Mouse (Mus musculus) left cerebral cortex, postnatal 36 days (tissue): ENCODE data around the gene Tpm1. TPM values are rescaled to one million over a fixed set of nuclear protein-coding genes. Genes with fewer than 3 reads are reported as not detected.
A peak's percentile ranks its signal among the peaks of the same experiment; 100 is the strongest.

Experiments
- DNase-seq, 2 experiments: peaks; one replicate each; pipeline ENCODE4 v3.0.0; 2021 to 2022; ENCODE audit warnings: low spot score in 2 of 2, mixed read lengths in 1 of 2
- intact Hi-C: fragments of 180-260 bp; cut with DNase I; formaldehyde crosslinking; loops from one replicate; pipeline ENCODE4 v1.15.1; 2025
- total RNA-seq, 2 experiments: library from RNA; stranded (reverse); gene quantifications; 2 replicates each; pipeline ENCODE4 v1.2.3; 2021

Gene Tpm1
- total RNA-seq, 2 experiments from 2014 or later: 230 to 232 TPM

DNA sequence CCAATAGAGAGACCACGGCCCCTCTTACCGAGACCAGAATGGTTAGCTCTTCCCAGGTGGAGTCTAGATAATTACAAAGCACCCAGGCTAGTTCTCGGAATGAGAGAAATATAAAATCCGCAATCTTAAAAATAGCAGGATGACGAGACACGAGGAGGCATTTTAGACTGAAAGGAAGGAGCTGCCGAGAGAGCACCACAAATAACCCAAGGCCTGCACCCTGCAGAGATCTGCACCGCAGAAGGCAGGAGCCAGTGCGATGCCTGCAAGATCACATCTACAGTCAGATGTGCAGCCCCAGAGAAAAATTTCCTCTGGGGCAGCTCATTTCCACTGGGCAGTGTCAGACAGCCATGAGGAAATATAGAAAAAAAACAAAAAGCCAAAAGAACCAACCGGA lies 16.2 kb downstream of the Tpm1 start:
- DNase-seq: no peak
- intact Hi-C loops: no loop called here

DNA sequence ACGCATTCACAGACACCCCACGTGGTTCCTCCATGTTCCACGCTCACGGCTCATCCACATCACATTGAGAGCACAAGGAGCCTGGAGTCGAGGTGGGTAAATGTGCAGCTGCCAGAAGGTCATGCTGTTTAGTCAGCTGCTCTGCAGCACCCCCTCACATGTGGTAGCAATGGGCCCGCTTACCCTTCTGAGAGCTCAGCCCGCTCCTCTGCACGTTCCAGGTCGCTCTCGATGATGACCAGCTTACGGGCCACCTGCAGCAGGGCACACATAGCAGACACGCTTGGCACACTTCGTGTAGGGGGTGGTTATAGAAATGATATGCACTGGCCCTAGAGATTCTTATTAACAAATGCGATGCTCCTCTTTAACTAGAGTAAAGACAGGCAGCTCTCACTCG lies 16.6 kb downstream of the Tpm1 start:
- intact Hi-C loops: no loop called here

DNA sequence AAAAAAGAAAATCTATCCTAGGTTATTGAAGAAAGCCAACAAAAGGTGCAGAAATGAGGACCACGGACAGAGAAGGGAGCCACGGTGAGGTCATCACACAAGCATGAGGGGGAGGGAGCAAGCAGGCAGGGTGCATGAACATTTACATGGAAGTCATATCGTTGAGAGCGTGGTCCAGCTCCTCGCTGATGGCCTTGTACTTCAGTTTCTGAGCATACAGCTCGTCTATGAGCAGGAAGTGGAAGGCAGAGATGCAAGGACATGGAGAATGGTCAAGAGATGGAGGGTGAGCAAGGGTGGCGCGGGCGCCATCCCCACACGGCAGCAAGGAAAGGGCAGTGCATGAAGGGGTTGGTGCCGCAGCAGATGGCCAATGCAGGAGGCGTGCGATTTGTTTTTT lies 19.7 kb downstream of the Tpm1 start:
- no peak for DNase-seq
- intact Hi-C loops: no loop called here

More for the DNA sequence above, 16.6 kb downstream of the Tpm1 start:
- no peak for DNase-seq

DNA sequence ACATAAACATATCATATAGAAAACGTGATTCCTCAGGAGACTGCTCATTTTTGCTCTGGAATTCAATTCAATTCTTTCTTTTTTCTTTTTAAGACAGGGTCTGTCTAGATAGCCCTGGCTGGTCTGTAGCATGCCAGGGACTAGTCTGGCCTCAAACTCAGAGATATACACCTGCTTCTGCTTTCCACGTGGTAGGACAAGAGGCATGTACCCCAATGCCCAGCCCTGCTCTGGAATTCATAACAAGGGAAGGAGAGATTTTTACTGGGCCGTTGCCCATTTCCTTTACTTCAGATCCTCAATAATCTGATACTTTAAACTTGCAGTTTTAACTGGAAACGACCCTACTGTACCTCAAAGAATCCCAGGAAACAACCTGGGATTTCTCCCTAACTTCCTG lies 20.3 kb downstream of the Tpm1 start:
- intact Hi-C loops: no loop called here
- no peak for DNase-seq

DNA sequence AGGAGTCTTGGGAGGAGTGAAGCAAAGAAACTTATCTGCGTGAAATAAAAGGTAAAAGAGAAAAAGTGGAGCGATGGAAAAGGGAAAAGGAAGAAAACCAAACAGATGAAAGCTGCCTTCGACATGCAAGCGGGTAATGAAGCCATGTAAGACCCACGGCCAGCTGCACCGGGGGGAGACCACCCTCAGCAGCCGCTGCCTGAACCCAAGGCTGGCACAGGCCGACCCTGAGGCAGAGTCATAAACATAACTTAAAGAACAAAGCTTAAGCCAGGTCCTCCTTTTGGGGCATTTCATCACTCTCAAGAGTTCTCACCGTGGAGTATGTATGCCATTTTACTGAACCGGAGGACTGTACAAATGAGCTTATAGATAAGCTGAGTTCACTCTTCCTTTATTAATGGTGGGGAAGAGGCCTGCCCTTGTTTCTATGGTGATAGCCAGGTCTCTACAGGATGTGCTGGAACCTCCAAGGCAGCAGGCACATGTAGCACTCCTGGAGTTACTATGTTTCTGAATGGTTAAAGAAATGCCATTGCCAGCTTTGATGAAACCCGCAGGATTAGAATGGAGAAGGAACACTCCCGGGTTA lies 21.0 kb downstream of the Tpm1 start:
- intact Hi-C loops: no loop called here
- DNase-seq: no peak

DNA sequence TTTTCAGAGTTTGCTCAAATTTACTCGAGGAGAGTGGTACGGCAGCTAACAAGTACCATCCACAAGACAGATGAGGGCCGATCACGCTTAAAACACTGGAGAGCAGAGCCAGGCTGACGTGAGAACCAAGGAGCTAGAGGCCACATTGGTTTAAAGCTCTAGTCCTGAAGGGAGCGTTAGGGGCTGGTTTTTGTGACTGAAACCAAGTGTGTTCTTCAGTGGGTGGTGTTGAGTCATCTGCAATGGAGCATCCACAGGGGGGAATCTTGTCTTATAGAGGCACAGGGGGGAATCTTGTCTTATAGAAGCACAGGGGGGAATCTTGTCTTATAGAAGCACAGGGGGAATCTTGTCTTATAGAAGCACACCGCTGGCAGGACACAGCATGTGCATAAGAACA lies 22.3 kb downstream of the Tpm1 start:
- no peak for DNase-seq
- intact Hi-C loops: no loop called here

DNA sequence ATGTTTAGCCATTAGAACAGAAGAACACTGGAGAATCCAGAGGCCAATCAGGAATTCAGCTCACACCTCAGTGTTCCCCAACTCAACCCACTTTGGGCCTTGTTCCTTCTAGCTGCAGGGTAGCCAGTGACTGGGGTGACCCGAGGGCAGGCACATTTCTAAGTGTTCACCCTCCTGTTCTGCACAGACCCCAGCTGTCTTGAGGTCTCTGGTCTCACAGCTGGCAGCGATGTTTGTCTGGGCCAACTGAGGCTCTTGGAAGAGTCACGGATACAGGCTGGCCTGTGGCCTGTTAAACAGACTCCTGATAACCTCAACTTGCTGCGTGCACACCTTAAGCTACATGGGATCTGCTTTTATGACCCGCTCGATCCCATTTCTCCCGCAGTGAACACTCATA lies 23.1 kb downstream of the Tpm1 start:
- DNase-seq: no peak
- intact Hi-C loops: no loop called here

DNA sequence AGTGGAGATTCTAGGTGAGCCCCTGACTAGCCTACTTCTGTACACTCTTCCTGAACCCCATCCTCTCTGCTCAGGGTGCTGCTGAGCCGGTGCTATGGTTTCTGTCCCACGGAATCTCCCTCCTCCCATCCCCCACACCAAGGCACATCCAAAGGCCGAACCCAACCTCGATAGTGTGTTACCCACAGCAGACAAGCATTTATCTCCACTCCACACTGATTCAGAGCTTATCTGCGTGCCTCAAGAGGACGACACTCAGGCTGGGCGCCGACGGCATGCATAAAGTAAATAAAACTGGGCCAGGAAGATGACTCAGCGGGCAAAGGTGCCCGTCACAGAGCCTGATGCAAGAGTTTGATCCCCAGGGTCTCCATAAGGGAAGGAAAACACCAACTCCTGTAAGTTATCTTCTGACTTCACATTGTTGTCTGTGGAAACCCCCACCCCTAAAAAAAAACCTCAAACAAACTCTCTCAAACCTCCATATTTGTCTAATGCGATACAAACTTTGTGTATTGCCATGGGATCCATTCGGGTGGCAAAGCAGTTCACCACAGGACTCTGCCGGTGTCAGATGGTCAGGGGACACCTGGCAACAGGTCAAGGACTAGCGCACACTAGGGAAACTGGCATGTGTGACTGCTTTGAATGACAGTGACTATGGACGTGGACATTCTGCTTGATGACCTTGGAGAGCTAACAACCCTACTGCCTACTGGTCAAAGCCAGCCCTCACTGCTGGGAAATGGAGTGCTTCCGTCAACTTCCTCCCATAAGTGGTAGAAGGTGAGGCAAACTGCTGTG lies 24.1 kb downstream of the Tpm1 start:
- no peak for DNase-seq
- intact Hi-C loops: no loop called here

DNA sequence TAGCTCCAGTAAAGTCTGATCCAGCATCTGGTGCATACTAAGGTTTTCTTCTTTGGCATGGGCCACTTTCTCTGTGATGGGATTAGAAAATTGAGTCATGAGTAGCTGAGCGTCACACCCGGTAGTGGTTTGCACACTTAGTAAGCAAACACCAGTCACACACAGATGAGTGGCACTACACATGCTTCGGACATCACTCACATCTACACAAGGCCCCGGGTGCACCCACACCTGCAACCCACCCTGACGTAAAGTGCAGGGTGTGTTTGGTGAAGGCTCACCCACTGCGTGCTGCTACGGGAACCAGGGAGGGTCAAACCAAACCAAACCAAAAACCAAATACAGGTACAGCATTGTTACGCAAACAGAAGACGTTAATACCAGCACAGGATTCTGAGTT lies 25.8 kb downstream of the Tpm1 start:
- intact Hi-C loops: no loop called here
- no peak for DNase-seq

DNA sequence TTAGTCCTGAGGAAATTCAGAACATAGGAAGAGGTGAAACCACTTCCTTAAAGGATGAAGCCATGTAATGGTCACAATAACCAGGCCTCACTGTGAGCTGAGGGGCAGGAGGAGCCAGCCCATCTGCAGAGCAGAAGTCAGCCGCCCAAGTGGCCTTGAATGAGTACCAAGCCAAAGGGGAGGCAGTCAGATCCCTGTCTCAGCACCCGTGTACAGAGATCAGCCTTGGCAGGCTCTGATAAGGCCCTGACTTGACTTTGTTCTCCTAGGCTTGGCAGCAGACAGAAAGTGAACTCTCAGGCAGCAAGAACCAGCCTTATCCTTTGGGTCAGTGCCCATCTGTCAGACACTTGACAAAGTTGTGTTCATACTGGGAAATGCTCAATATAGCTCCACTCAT lies 29.1 kb downstream of the Tpm1 start:
- no peak for DNase-seq
- intact Hi-C loops: no loop called here

DNA sequence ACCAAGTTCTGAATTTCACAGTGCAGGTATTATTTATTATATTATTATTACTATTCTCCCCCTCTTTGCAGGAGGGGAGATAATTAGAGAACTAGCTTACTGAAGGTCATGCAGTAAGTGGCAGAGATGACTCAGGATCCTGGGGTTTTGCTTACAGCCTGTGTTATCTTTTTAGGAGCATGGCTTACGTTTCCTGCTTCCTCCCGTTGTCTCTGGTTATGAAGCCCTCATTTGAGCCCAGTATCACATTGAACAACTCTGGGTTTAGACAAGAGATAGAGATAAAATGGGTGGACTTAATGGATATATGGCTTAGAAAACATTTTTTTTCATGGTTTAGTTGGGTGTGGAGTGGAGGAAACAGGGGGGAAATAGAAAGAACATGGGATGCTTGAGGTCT lies 35.7 kb downstream of the Tpm1 start:
- intact Hi-C loops: no loop called here
- no peak for DNase-seq

DNA sequence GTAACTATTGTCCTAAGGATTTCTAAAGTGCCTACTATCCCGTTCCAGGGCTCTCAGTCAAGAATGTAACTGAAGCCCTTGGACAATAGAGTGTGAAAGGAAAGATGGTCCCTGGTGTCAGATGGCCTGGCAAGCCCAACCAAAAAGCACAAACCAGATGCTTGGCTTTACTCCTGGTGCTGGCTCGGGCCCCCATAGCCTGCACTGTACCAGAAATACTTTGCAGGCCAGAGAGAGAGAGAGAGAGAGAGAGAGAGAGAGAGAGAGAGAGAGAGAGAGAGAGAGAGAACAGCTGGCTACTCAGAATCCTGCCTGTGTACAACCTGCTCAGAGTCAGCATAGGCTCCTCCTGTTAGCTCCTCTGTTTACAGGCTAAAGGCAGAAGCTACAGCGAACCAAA lies 36.7 kb downstream of the Tpm1 start:
- intact Hi-C loops: no loop called here
- no peak for DNase-seq

DNA sequence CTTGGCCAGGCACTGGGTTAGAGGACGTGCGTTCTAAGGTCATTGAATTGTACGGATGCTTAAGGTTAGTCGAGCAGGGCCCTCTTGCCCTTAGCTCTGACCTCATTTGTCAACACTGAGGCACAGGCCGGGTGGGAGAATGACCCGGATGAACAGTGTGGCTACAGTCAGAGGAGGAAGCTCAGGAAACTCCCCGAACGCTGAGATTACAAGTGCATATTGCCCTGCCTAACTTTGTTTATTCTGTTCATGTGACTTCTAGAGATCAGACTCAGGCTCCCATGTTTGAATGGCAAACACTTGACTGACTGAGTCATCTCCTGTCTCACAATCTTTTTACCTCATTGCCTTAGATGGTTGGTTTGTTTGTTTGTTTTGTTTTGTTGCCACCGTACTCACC lies 37.7 kb downstream of the Tpm1 start:
- intact Hi-C loops: no loop called here
- DNase-seq: no peak

DNA sequence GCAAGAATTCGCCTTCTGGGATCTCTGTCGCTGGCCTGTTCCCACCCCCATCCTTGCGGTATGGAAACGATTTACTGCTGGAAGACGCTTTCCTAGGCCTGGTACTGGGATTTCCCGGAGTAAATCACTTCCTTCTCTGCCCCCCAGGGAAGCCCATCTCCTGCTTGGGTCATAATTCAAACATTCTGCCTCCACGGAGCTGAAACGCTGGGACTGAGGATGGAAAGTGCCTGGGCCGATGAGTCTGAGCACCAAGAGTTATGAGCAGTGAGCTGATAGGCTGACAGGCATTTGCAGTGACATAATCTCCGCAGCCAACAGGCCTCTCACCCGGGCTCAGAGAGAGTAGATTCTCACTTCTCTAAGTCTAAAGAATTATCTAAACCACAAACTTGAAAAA lies 40.4 kb downstream of the Tpm1 start:
- intact Hi-C loops: no loop called here
- DNase-seq: no peak

DNA sequence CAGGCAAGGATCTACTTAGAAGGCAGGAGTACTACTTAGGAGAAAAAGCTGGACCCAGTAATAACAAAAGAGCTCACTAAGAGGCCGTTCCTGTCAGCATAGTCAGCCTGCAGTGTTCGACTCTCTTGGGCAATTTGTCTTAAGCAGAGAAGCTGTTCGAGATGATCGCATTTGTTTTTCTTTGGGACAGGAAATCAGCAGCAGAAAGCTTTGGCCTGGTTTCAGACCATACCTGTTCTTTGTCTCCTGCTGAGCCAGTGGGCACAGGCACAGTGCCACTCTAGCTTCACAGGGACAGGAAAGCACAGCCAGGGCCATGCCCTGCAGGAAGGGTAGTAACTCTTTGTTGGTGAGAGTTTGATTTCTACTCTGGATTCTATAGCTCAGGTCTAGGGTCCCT lies 42.8 kb downstream of the Tpm1 start:
- intact Hi-C loops: no loop called here
- DNase-seq: no peak

DNA sequence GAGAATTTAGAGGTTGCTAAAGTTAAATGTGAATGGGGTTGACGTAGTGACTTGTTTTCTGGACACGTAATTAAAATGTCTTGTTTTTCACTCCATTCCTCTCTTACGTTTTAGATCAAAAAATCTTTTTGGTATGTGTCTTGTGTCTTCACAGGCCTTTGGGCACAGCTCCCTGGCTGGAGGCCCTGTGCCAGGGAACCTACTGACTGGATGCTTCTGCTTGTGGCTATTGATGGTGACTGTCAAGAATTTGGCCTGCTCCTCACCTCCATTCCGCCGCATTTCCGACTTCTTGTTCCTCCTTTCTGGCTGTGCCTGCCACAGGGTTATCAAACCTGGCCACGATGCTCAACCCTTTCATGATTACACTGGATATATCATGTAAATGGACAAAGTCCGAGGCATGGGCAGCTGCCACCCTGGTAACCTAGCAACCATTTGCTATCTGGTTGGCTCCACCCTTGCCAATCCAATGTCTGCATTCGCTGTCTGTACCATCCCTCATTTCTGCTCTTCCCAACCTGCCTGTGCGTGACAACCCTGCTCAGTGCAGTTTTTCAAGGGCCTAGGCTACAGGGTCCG lies 44.0 kb downstream of the Tpm1 start:
- DNase-seq: no peak
- intact Hi-C loops: no loop called here

DNA sequence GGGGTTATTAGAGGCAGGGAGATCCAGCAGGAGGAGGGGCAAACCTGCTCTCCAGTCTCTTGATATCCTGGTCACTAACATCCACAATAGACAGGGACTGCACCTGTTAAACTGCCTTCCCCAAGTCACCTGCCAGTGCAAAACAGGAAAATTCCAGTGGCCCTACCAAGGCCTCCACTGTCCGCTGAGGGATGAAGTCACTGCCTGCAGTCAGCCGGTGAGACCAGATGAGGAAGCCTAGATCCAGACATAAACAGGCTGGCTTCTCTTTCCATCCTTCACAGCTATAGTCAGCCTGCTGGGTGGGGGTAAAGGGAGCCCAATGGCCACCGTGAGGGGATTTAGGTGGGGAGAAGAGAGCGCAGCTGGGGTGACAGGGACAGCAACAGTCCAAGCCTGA lies 45.5 kb downstream of the Tpm1 start:
- DNase-seq: no peak
- intact Hi-C loops: no loop called here

DNA sequence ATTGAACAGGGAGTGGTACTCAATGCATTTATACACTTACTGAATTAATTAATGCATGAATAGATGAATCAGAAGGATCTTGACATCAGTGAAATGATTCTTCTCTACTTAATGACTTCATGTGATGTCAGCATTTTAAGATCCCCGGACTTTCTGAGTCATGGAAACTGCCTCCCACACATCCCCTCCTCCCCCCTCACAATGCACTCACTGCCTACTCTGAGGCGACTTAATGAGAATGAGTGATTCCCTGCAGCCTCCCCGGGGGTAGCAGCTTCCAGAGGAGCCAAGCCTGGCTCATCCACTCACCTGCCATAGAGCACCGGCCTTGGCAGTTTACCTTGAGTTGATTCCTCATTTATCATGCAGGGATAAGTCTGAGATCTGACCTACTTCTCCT lies 46.0 kb downstream of the Tpm1 start:
- DNase-seq: no peak
- intact Hi-C loops: no loop called here

DNA sequence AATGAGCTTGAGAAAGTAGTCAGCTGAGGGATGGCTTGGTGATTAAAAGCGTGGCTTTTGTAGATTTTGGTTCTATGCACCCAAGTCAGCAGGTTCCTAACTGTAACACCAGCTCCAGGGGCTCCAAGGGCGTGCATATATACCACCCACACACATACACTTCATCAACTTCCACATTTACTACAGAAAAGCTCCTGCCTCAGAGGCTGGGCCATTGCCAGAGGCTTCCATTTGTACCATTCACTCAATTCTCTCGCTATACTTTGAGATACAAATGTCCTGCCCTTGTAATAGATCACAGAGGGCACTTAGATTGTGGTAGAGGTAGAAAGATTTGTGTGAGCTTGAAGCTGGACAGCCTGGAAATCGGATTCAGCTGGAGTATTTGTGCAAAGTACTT lies 47.7 kb downstream of the Tpm1 start:
- no peak for DNase-seq
- intact Hi-C loops: loop anchor here (1.0 kb wide), 1 partner anchor 43 kb away; no protein-coding TSS in a partner anchor

DNA sequence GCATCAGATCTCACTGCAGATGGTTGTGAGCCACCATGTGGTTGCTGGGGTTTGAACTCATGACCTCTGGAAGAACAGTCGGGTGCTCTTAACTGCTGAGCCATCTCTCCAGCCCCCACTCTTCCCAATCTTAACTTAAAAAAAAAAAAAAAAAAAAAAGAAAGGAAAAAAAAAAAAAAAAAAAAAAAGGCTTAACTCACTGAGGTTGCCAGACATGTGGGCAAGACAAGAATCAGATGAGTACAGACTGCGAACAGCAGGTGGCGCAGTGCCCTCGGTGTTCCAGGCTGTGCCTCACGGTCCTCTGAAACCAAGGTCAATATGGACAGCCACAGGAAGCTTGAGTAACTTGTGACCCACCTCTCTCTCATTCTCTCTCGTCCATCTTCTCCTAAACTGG lies 48.2 kb downstream of the Tpm1 start:
- intact Hi-C loops: loop anchor here (1.0 kb wide), 1 partner anchor 43 kb away; no protein-coding TSS in a partner anchor

DNA sequence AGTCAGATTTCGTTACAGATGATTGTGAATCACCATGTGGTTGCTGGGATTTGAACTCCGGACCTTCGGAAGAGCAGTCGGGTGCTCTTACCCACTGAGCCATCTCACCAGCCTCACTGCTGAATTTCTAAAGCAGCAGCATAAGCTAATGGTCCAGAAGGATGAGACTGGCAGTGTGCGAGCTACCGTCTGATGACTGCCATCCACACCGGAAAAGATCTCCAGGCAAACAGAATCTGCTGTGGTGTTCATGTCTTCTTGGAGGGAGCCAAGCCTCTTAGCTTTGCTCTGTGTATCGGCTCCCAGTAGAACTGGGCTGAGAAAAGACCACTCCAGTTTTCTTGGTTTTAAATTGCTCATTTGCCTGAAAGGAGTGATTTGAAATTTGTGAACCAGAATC lies 49.5 kb downstream of the Tpm1 start:
- no peak for DNase-seq
- intact Hi-C loops: no loop called here

More for the DNA sequence above, 48.2 kb downstream of the Tpm1 start:
- DNase-seq: peak; percentile 58 to 62
